Mouse (Mus musculus) forebrain, embryonic 16.5 days (tissue): Measurements from ENCODE around the gene Ptgis. TPM values are rescaled to one million over a fixed set of nuclear protein-coding genes. Genes with fewer than 3 reads are reported as not detected.
A peak's percentile ranks its signal among the peaks of the same experiment; 100 is the strongest.

ENCODE experiments used
- ATAC-seq: fragments of 200-750 bp; cut with Nextera tagmentation; 2 replicates; pipeline ENCODE4 v1.8.0; 2017; ENCODE audit warnings: mild to moderate bottlenecking, moderate library complexity
- H3K27ac ChIP-seq: fragments of 300-500 bp; sonication (generic); 2 replicates; pipeline ENCODE4 v1.5.1; 2014; ENCODE audit warnings: low read length, control low read depth
- H3K27me3 ChIP-seq: fragments of 300-500 bp; sonication (generic); replicated peaks from 2 replicates; pipeline ENCODE4 v1.6.1; 2014; ENCODE audit warnings: low read length; ENCODE audit not compliant: control insufficient read depth, insufficient read depth
- H3K36me3 ChIP-seq: fragments of 300-500 bp; sonication (generic); 2 replicates; pipeline ENCODE4 v1.6.1; 2014; ENCODE audit not compliant: control insufficient read depth, insufficient read depth
- H3K4me1 ChIP-seq: fragments of 300-500 bp; sonication (generic); replicated peaks from 2 replicates; pipeline ENCODE4 v1.6.1; 2014; ENCODE audit warnings: low read length; ENCODE audit not compliant: control insufficient read depth, insufficient read depth
- H3K4me2 ChIP-seq: fragments of 300-500 bp; sonication (generic); 2 replicates; pipeline ENCODE4 v1.6.1; 2014; ENCODE audit warnings: mild to moderate bottlenecking, low read length, control low read depth
- H3K4me3 ChIP-seq: fragments of 300-500 bp; sonication (generic); replicated peaks from 2 replicates; pipeline ENCODE4 v1.5.1; 2014; ENCODE audit warnings: mild to moderate bottlenecking, low read length, control low read depth
- H3K9ac ChIP-seq: fragments of 300-500 bp; sonication (generic); replicated peaks from 2 replicates; pipeline ENCODE4 v1.6.1; 2014; ENCODE audit warnings: low read depth, low read length, control low read depth
- H3K9me3 ChIP-seq: fragments of 300-500 bp; sonication (generic); 2 replicates; pipeline ENCODE4 v1.6.1; 2016; ENCODE audit warnings: low read length; ENCODE audit not compliant: control insufficient read depth
- WGBS: fragments of 180-500 bp; shearing (Covaris S2); extraction: QIAGEN DNeasy Blood & Tissue Kit; methylation state at CpG from one replicate; pipeline ENCODE4 v1.1.7; 2014; 5-methylcytosine and 5-hydroxymethylcytosine counted together
- polyA plus RNA-seq: library from polyadenylated mRNA; unstranded; fragments of >200 nt; fragmentation: Nextera tagmentation; extraction: Ambion mirVana; gene quantifications from 2 replicates; pipeline ENCODE4 v1.2.1, GENCODE M21; 2015

Gene Ptgis
- 3.1 and 3.5 TPM in 2 replicates for polyA plus RNA-seq

- H3K4me2 ChIP-seq: peak within 1 kb of the TSS; percentile 86
- H3K4me3 ChIP-seq: peak within 1 kb of the TSS; percentile 43
- H3K9ac ChIP-seq: peak within 1 kb of the TSS; percentile 60
- no peak within 1 kb of the TSS for H3K27ac ChIP-seq
- 2% methylated on average over 44 of the region's 45 CpGs for WGBS
- H3K9me3 ChIP-seq: peaks cover 4% of the 10 kb centered on the region; the same call in 1 of the 2 replicates
- peaks cover 4% of the 10 kb centered on the region; the same call in 1 of the 2 replicates for H3K27me3 ChIP-seq
- H3K4me1 ChIP-seq: peaks cover 8% of the 10 kb centered on the region
- no peak for ATAC-seq
- H3K36me3 ChIP-seq: no peaks in the 10 kb centered on the region
Measured at GRCm38 (mm10) chr2:167240008-167240964, at the start of gene Ptgis. TSS of gene Ptgis (minus strand) at chr2:167240604.

- Histone ChIP-seq H3K9me3 (no peaks in the 10 kb centered on the region), H3K4me2 (no peak overlapping the region), H3K27me3 (no peaks in the 10 kb centered on the region), H3K27ac (no peak overlapping the region), H3K36me3 (no peaks in the 10 kb centered on the region), H3K9ac (no peak overlapping the region), H3K4me1 (0 out of 2 replicates have a peak, but pooled peaks cover 2% of the 10 kb centered on the region), H3K4me3 (no peak overlapping the region)
- WGBS: 91% methylated on average over 13 of the region's 13 CpGs
- no peak for ATAC-seq
Measured at GRCm38 (mm10) chr2:167281461-167281860, 41.1 kb upstream of the Ptgis start.

DNA sequence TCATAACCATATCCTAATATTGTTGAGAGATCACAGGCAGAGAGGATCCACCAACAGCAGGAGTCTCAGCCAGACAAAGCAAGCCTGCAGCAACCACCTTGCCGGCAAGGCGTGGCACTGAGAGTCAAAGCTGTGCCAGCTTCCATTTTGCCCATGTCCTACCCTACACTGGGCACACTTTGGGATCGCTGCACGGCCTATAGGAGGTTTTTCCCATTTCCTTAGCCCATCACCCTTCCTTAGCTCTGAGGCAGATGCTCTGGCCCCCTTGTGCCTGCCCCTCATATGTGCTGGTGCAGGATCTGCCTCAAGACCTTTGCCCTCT, 40.5 kb upstream of the Ptgis start:
- Histone ChIP-seq H3K27me3 (no peaks in the 10 kb centered on the region), H3K4me3 (no peak overlapping the region), H3K4me1 (0 out of 2 replicates have a peak, but pooled peaks cover 2% of the 10 kb centered on the region), H3K4me2 (no peak overlapping the region), H3K36me3 (no peaks in the 10 kb centered on the region), H3K9ac (no peak overlapping the region), H3K9me3 (no peaks in the 10 kb centered on the region), H3K27ac (no peak overlapping the region)
- WGBS: 82% methylated on average over 4 of the region's 4 CpGs
- no peak; the same call in 1 of the 2 replicates for ATAC-seq

GRCm38 (mm10) chr2:167280090-167280985, 39.9 kb upstream of the Ptgis start:
- Histone ChIP-seq H3K9me3 (no peaks in the 10 kb centered on the region), H3K4me2 (no peak overlapping the region), H3K9ac (no peak overlapping the region), H3K4me1 (0 out of 2 replicates have a peak, but pooled peaks cover 2% of the 10 kb centered on the region), H3K36me3 (no peaks in the 10 kb centered on the region), H3K27me3 (no peaks in the 10 kb centered on the region), H3K4me3 (no peak overlapping the region), H3K27ac (no peak overlapping the region)
- ATAC-seq: peak; percentile 80
- WGBS: 42% methylated on average over 26 of the region's 26 CpGs

DNA sequence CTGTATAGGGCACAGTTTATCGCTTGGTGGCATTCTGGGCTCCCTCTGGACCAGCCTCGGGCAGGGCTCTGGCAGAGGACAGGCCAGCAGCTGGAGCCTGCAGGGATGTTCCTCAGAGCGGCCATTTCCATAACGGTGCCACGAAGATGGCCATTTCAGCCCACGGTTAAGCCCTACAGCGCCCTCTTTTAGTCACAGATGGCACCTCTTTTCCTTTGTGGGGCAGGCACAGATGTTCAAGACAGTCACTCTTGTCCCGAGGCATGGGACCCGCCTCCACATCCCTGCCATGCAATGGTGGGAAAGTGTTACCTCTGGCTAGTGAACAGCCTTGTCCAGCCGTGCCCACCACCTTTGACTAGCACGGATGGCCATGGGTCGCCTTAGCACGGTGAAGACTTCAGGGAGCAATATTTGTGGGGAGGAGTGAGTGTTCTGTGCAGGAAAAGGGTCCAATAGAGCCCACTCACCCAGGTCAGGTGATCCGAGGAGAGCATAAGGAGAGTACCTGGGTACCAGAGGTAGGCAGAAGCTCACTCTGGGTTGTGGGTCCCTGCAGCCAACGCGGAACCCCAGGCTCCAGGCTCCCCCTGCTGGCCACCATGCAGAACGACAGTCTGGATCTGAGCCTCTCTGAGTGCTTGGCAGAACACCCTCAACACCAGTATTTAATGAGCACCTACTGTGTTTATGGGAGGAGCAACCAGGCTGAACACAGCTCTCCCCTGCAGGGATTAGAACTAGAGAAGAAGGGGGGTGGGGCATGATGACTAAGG, 38.5 kb upstream of the Ptgis start:
- H3K4me2 ChIP-seq: no peak overlapping the region
- 59% methylated on average over 17 of the region's 17 CpGs for WGBS
- no peaks in the 10 kb centered on the region for H3K9me3 ChIP-seq
- 0 out of 2 replicates have a peak, but pooled peaks have one; percentile 26 for ATAC-seq
- no peaks in the 10 kb centered on the region for H3K36me3 ChIP-seq
- H3K27me3 ChIP-seq: no peaks in the 10 kb centered on the region
- H3K4me1 ChIP-seq: 0 out of 2 replicates have a peak, but pooled peaks cover 2% of the 10 kb centered on the region
- no peak overlapping the region for H3K9ac ChIP-seq
- H3K27ac ChIP-seq: no peak overlapping the region
- no peak overlapping the region for H3K4me3 ChIP-seq

- WGBS: 85% methylated on average over 7 of the region's 7 CpGs
Measured at GRCm38 (mm10) chr2:167278011-167278410, 37.6 kb upstream of the Ptgis start.

GRCm38 (mm10) chr2:167277026-167277425, 36.6 kb upstream of the Ptgis start:
- Histone ChIP-seq H3K4me3 (no peak overlapping the region), H3K4me1 (0 out of 2 replicates have a peak, but pooled peaks cover 2% of the 10 kb centered on the region), H3K36me3 (no peaks in the 10 kb centered on the region), H3K9ac (no peak overlapping the region), H3K27me3 (no peaks in the 10 kb centered on the region), H3K27ac (no peak overlapping the region), H3K9me3 (no peaks in the 10 kb centered on the region), H3K4me2 (no peak overlapping the region)
- 61% methylated on average over 13 of the region's 13 CpGs for WGBS
- no peak for ATAC-seq

More at GRCm38 (mm10) chr2:167278011-167278410, 37.6 kb upstream of the Ptgis start:
- no peaks in the 10 kb centered on the region for H3K27me3 ChIP-seq
- no peak overlapping the region for H3K4me2 ChIP-seq
- no peaks in the 10 kb centered on the region for H3K9me3 ChIP-seq
- H3K9ac ChIP-seq: no peak overlapping the region
- no peak overlapping the region for H3K4me3 ChIP-seq
- H3K4me1 ChIP-seq: 0 out of 2 replicates have a peak, but pooled peaks cover 2% of the 10 kb centered on the region
- H3K27ac ChIP-seq: no peak overlapping the region
- H3K36me3 ChIP-seq: no peaks in the 10 kb centered on the region
- no peak for ATAC-seq

DNA sequence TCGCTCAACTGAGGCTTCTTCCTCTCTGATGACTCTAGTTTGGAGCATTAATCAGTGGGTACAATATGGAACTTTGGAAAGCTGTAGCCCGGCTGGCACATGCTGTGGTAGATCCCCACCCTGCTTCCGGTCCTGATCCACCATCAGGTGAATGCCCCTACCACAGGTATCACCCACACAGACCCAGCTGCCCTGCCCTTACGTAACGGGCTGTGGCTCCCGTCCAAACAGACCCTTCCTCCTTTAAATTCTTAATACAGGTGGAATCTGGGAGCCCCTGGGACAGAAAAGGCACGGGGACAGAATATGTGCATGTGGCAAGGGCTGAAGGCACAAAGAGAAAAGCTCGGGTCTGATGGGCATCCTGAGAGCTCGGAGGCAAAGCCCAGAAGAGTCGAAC, 35.5 kb upstream of the Ptgis start:
- no peak for ATAC-seq
- H3K4me1 ChIP-seq: 0 out of 2 replicates have a peak, but pooled peaks cover 2% of the 10 kb centered on the region
- no peaks in the 10 kb centered on the region for H3K9me3 ChIP-seq
- H3K27me3 ChIP-seq: no peaks in the 10 kb centered on the region
- no peak overlapping the region for H3K4me2 ChIP-seq
- H3K4me3 ChIP-seq: no peak overlapping the region
- no peak overlapping the region for H3K9ac ChIP-seq
- no peaks in the 10 kb centered on the region for H3K36me3 ChIP-seq
- 87% methylated on average over 10 of the region's 10 CpGs for WGBS
- H3K27ac ChIP-seq: no peak overlapping the region
